Mouse (Mus musculus): ENCODE results near the gene Tubb5. TPM values are rescaled to one million over a fixed set of nuclear protein-coding genes. Genes with fewer than 3 reads are reported as not detected.

The Tubb5 gene
- polyA plus RNA-seq, 1 experiment: 1,522 TPM

DNA sequence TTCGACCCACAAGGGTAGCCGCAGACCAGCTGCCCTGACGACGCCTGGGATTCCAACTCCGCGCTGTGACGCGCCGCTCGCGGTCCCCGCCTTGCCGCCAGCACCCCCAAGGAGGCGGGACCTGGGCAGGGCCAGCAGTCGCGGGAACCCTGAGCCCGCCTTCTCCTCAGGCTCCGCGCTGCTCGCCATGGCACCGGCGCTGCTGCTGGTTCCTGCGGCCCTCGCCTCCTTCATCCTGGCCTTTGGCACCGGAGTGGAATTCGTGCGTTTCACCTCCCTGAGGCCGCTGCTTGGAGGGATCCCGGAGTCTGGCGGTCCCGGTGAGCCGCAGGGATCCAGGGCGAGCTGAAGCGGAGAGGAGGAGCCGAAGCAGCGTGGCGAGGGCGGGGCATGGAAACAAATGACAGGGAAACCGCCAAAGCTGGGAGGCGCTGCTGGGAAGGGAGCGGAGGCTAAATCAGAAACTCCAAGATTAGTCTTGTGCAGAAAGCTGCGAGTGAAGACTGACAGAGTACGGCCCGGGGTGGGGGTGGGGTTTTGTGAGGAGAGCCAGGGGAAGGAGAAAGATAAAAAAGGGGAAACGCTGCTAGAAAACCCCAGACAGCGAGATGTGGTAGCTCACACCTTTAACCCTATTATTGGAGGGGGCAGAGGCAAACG, 23.2 kb upstream of the Tubb5 start, which contains the start of gene Nrm:
TSS of gene Nrm (plus strand) at position 121 of the 660 bp plus-strand sequence.
- peak; percentile 87 for DNase-seq
- no peaks in the 10 kb centered on the region for H3K27me3 ChIP-seq (ENCODE audit: control insufficient read depth, insufficient read depth, low read length)
- peaks cover 15% of the 10 kb centered on the region for H3K4me1 ChIP-seq (replicated peaks; ENCODE audit: control insufficient read depth, insufficient read depth, low read length)
- WGBS: under 1% methylated on average over 47 of the region's 47 CpGs
- TF ChIP-seq POLR2A (IDR thresholded peaks at IDR 0.05; ENCODE audit: control insufficient read depth, extremely low read depth, insufficient read depth, low read length, poor library complexity) (no peak; the same call in 1 of the 2 replicates), CTCF (IDR thresholded peaks at IDR 0.05; ENCODE audit: borderline replicate concordance, control insufficient read depth, extremely low read depth, insufficient read depth, low read length, poor library complexity) (no peak)
- H3K36me3 ChIP-seq (ENCODE audit: control insufficient read depth, insufficient read depth, low read length): peaks cover 7% of the 10 kb centered on the region; the same call in 1 of the 2 replicates
- H3K27ac ChIP-seq (ENCODE audit: control insufficient read depth, insufficient read depth, low read length): no peak within 1 kb of the TSS
- H3K4me3 ChIP-seq (ENCODE audit: control insufficient read depth, insufficient read depth, low read length): peak within 1 kb of the TSS; percentile 82

DNA sequence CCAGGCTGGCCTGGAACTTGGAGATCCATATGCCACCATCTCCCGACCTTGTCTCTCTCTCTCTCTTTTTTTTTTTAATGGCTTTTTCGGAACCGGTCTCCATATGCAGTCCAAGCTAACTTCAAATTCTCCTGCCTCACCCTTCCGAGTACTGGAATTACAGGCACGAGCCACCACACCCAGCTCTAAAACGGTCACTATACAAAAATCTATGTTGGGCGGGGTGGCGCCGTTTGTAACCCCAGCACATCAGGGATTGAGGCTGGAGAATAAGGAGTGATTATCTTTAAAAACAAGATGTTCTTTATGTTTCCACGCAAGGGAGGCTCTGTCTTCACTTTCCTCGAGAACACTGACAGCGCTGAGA, 22.7 kb upstream of the Tubb5 start:
- no peak overlapping the region for H3K27ac ChIP-seq (ENCODE audit: control insufficient read depth, insufficient read depth, low read length)
- no peak for TF ChIP-seq CTCF (IDR thresholded peaks at IDR 0.05; ENCODE audit: borderline replicate concordance, control insufficient read depth, extremely low read depth, insufficient read depth, low read length, poor library complexity)
- no peak for TF ChIP-seq POLR2A (IDR thresholded peaks at IDR 0.05; ENCODE audit: control insufficient read depth, extremely low read depth, insufficient read depth, low read length, poor library complexity)
- peaks cover 7% of the 10 kb centered on the region; the same call in 1 of the 2 replicates for H3K36me3 ChIP-seq (ENCODE audit: control insufficient read depth, insufficient read depth, low read length)
- WGBS: 17% methylated on average over 12 of the region's 12 CpGs
- peaks cover 15% of the 10 kb centered on the region for H3K4me1 ChIP-seq (replicated peaks; ENCODE audit: control insufficient read depth, insufficient read depth, low read length)
- DNase-seq: no peak
- H3K4me3 ChIP-seq (ENCODE audit: control insufficient read depth, insufficient read depth, low read length): peak overlapping the region; percentile 82
- H3K27me3 ChIP-seq (ENCODE audit: control insufficient read depth, insufficient read depth, low read length): no peaks in the 10 kb centered on the region

DNA sequence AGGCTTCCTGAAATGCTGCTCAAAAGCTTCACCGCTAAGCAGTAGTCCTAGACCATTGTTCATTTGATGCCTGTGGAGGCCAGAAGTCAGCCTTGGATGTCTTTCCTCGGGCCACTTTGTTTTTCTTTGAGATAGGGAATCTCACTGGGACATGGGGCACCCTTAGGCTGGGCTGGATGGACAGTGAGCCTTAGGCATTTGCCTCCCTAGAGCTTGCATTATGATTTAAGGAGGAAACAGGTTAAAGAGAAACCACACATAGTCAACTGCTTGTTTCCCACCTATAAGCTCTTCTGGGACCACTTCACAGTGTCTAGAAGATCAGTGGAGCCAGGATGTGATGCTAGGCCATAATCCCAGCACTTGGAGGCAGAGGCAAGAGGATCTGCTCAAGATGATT, 21.7 kb upstream of the Tubb5 start:
- Histone ChIP-seq H3K27me3 (ENCODE audit: control insufficient read depth, insufficient read depth, low read length) (no peaks in the 10 kb centered on the region), H3K27ac (ENCODE audit: control insufficient read depth, insufficient read depth, low read length) (no peak overlapping the region), H3K36me3 (ENCODE audit: control insufficient read depth, insufficient read depth, low read length) (peaks cover 7% of the 10 kb centered on the region; the same call in 1 of the 2 replicates), H3K4me3 (ENCODE audit: control insufficient read depth, insufficient read depth, low read length) (no peak overlapping the region), H3K4me1 (replicated peaks; ENCODE audit: control insufficient read depth, insufficient read depth, low read length) (peaks cover 5% of the 10 kb centered on the region; the same call in 1 of the 2 replicates)
- no peak for TF ChIP-seq CTCF (IDR thresholded peaks at IDR 0.05; ENCODE audit: borderline replicate concordance, control insufficient read depth, extremely low read depth, insufficient read depth, low read length, poor library complexity)
- TF ChIP-seq POLR2A (IDR thresholded peaks at IDR 0.05; ENCODE audit: control insufficient read depth, extremely low read depth, insufficient read depth, low read length, poor library complexity): no peak
- no peak for DNase-seq
- 78% methylated on average over 2 of the region's 2 CpGs for WGBS

DNA sequence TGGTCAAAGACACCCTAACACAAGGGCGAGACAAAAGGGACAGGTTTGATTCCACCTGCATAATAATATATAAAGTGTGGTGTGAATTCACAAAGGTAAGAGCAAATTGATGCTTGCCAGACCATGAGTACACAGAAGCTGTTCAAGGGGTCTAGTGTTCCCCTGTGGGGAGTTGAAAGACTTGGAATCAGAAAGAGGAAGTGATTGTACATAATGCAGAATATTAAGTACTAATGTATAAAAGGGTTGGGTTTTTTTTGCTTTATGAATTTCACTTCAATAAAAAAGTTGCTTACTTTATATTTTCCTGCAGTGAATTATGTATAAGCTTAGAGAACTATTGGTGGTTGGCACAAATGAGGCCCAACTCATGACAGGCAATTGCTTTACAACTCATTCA, 21.3 kb upstream of the Tubb5 start:
- no peak overlapping the region for H3K27ac ChIP-seq (ENCODE audit: control insufficient read depth, insufficient read depth, low read length)
- H3K4me3 ChIP-seq (ENCODE audit: control insufficient read depth, insufficient read depth, low read length): no peak overlapping the region
- H3K36me3 ChIP-seq (ENCODE audit: control insufficient read depth, insufficient read depth, low read length): peaks cover 7% of the 10 kb centered on the region; the same call in 1 of the 2 replicates
- H3K27me3 ChIP-seq (ENCODE audit: control insufficient read depth, insufficient read depth, low read length): no peaks in the 10 kb centered on the region
- WGBS: 94% methylated on average over 1 of the region's 1 CpGs
- 0 out of 2 replicates have a peak, but pooled peaks cover 3% of the 10 kb centered on the region for H3K4me1 ChIP-seq (replicated peaks; ENCODE audit: control insufficient read depth, insufficient read depth, low read length)
- DNase-seq: no peak
- TF ChIP-seq POLR2A (IDR thresholded peaks at IDR 0.05; ENCODE audit: control insufficient read depth, extremely low read depth, insufficient read depth, low read length, poor library complexity) (no peak), CTCF (IDR thresholded peaks at IDR 0.05; ENCODE audit: borderline replicate concordance, control insufficient read depth, extremely low read depth, insufficient read depth, low read length, poor library complexity) (no peak)

DNA sequence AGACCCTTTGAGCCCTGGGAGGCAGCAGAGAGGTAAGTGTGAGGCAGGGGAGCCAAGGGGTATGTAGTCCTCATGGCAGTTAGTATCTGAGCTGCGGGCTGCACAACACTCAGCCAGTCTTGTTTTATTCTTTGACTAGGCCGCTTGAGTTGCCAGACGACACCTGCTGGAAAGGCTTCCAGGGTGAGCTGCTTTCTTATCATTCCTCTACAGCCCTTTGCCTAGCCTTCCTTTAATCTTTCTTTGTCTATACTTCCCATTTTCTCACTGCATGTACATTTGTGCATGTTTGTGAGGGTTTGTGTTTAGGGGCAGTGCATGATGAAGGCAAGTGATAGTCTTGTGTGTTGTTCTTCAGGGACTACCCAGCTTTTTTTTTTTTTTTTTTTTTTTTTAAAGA, 12.9 kb upstream of the Tubb5 start:
- no peak for DNase-seq
- no peaks in the 10 kb centered on the region for H3K27me3 ChIP-seq (ENCODE audit: control insufficient read depth, insufficient read depth, low read length)
- no peak overlapping the region for H3K4me3 ChIP-seq (ENCODE audit: control insufficient read depth, insufficient read depth, low read length)
- H3K36me3 ChIP-seq (ENCODE audit: control insufficient read depth, insufficient read depth, low read length): peaks cover 37% of the 10 kb centered on the region
- no peak overlapping the region for H3K27ac ChIP-seq (ENCODE audit: control insufficient read depth, insufficient read depth, low read length)
- TF ChIP-seq POLR2A (IDR thresholded peaks at IDR 0.05; ENCODE audit: control insufficient read depth, extremely low read depth, insufficient read depth, low read length, poor library complexity) (no peak), CTCF (IDR thresholded peaks at IDR 0.05; ENCODE audit: borderline replicate concordance, control insufficient read depth, extremely low read depth, insufficient read depth, low read length, poor library complexity) (no peak)
- H3K4me1 ChIP-seq (replicated peaks; ENCODE audit: control insufficient read depth, insufficient read depth, low read length): no peaks in the 10 kb centered on the region; the same call in 1 of the 2 replicates
- WGBS: 78% methylated on average over 3 of the region's 3 CpGs

DNA sequence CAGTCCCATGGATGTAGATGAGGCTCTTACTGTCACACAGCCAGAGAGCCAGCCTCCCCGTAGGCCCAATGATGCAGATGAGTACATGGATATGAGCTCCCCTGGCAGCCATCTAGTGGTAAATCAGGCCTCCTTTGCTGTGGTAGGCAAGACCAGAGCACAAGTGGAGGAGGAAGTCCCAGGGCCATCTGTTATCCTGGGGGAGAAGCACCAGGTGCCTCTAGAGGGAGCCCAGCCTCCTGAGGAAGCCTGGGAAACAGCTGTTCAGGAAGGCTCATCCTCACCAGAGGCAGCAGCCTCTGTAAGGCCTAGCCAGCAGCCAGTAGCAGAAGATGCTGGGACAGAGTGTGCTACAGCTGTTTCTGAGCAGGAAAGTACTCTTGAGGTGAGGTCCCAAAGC, 10.0 kb upstream of the Tubb5 start:
- Histone ChIP-seq H3K4me1 (replicated peaks; ENCODE audit: control insufficient read depth, insufficient read depth, low read length) (no peaks in the 10 kb centered on the region; the same call in 1 of the 2 replicates), H3K36me3 (ENCODE audit: control insufficient read depth, insufficient read depth, low read length) (peaks cover 35% of the 10 kb centered on the region), H3K4me3 (ENCODE audit: control insufficient read depth, insufficient read depth, low read length) (no peak overlapping the region), H3K27ac (ENCODE audit: control insufficient read depth, insufficient read depth, low read length) (no peak overlapping the region), H3K27me3 (ENCODE audit: control insufficient read depth, insufficient read depth, low read length) (no peaks in the 10 kb centered on the region)
- no peak for DNase-seq
- TF ChIP-seq POLR2A (IDR thresholded peaks at IDR 0.05; ENCODE audit: control insufficient read depth, extremely low read depth, insufficient read depth, low read length, poor library complexity): no peak
- 27% methylated on average over 1 of the region's 1 CpGs for WGBS
